Mouse (Mus musculus) erythroblast, embryonic 14.5 days (primary cell): ENCODE data around the gene Foxo6.

Experiments
- GATA1 ChIP-seq: IDR thresholded peaks from 2 replicates; pipeline ENCODE4 v1.6.1; 2012; ENCODE audit warnings: low read length, inconsistent platforms, mixed read lengths
- TAL1 ChIP-seq: IDR thresholded peaks from 3 replicates; pipeline ENCODE4 v1.6.1; 2012; ENCODE audit warnings: low read length, inconsistent platforms, mixed read lengths

- TF ChIP-seq GATA1 (no peak), TAL1 (no peak)
These were observed 18.7 kb downstream of the Foxo6 start for GRCm38 (mm10) chr4:120268214-120269061.
